Mouse (Mus musculus) ES-E14 (cell line): ENCODE results near the gene Mymx. TPM values are rescaled to one million over a fixed set of nuclear protein-coding genes. Genes with fewer than 3 reads are reported as not detected.

Experiments
- DNase-seq: peaks from one replicate; pipeline ENCODE4 v3.0.0-alpha.2; 2013; ENCODE audit warnings: low read depth, low spot score
- H3K27ac ChIP-seq: 2 replicates; pipeline ENCODE4 v1.5.1; 2012; ENCODE audit warnings: low read depth, mild to moderate bottlenecking, low read length, moderate library complexity, mixed read lengths; ENCODE audit not compliant: poor library complexity, insufficient read depth, severe bottlenecking
- H3K36me3 ChIP-seq: 2 replicates; pipeline ENCODE4 v1.6.1; 2012; ENCODE audit warnings: mild to moderate bottlenecking, low read length, moderate library complexity, mixed read lengths; ENCODE audit not compliant: control insufficient read depth, poor library complexity, insufficient read depth, severe bottlenecking
- H3K4me1 ChIP-seq, 2 experiments: fragments of 150-350 bp in 1 of 2; sonication (generic) in 1 of 2; 2 replicates each; pipeline ENCODE4 v1.6.1; 2012; ENCODE audit warnings: low read length in 2 of 2, mild to moderate bottlenecking in 1 of 2, mixed read lengths in 1 of 2; ENCODE audit not compliant: control insufficient read depth in 2 of 2, insufficient read depth in 2 of 2, poor library complexity in 1 of 2
- H3K4me3 ChIP-seq, 2 experiments: fragments of 150-350 bp in 1 of 2; sonication (generic) in 1 of 2; 2 replicates each; pipeline ENCODE4 v1.5.1; 2012; ENCODE audit warnings: low read length in 2 of 2, low read depth in 1 of 2, mild to moderate bottlenecking in 1 of 2, mixed read lengths in 1 of 2; ENCODE audit not compliant: insufficient read depth in 1 of 2, poor library complexity in 1 of 2, severe bottlenecking in 1 of 2
- H3K9ac ChIP-seq: 2 replicates; pipeline ENCODE4 v1.6.1; 2012; ENCODE audit warnings: low read depth, mild to moderate bottlenecking, low read length, mixed read lengths; ENCODE audit not compliant: poor library complexity, insufficient read depth, severe bottlenecking
- H3K9me3 ChIP-seq: fragments of 150-350 bp; sonication (generic); 2 replicates; pipeline ENCODE4 v1.6.1; 2012; ENCODE audit warnings: low read depth, mild to moderate bottlenecking, low read length; ENCODE audit not compliant: control insufficient read depth, insufficient read depth
- CHD2 ChIP-seq: IDR thresholded peaks from 2 replicates; pipeline ENCODE4 v1.6.1; 2014; ENCODE audit warnings: mild to moderate bottlenecking, low read depth, low read length, inconsistent platforms
- HCFC1 ChIP-seq: IDR thresholded peaks from 2 replicates; pipeline ENCODE4 v1.6.1; 2012; ENCODE audit warnings: low read length, inconsistent platforms, borderline replicate concordance; ENCODE audit not compliant: insufficient read depth
- MAFK ChIP-seq: IDR thresholded peaks from 2 replicates; pipeline ENCODE4 v1.6.1; 2014; ENCODE audit warnings: mild to moderate bottlenecking, low read depth, low read length, inconsistent platforms; ENCODE audit not compliant: insufficient read depth
- ZC3H11A ChIP-seq: IDR thresholded peaks from 2 replicates; pipeline ENCODE4 v1.6.1; 2012; ENCODE audit warnings: low read depth, mild to moderate bottlenecking, inconsistent platforms, low read length, borderline replicate concordance
- ZNF384 ChIP-seq: IDR thresholded peaks from 2 replicates; pipeline ENCODE4 v1.6.1; 2012; ENCODE audit warnings: low read depth, low read length, inconsistent platforms
- in situ Hi-C, 2 experiments: fragments of 600-800 bp; cut with MboI; formaldehyde crosslinking; loops; one replicate each; pipeline ENCODE4 v1.15.1; 2025; ENCODE audit warnings: low sequenced_read_pairs in 2 of 2, inconsistent platforms in 1 of 2; ENCODE audit not compliant: unreplicated experiment in 2 of 2
- total RNA-seq: library from RNA; depleted of rRNA; stranded (reverse); fragments of 300-350 nt; gene quantifications from 2 replicates; pipeline ENCODE4 v1.2.3, GENCODE M21; 2012

Mymx gene
- total RNA-seq, 1 experiment, result 66.0 TPM

GRCm38 (mm10) chr17:45600267-45600666, 1.6 kb downstream of the Mymx start:
- Histone ChIP-seq H3K9me3 (no peaks in the 10 kb centered on the region), H3K36me3 (0 out of 2 replicates have a peak, but pooled peaks cover 5% of the 10 kb centered on the region), H3K27ac (peak overlapping the region; percentile 83), H3K4me1 (peaks cover 7 to 15% of the 10 kb centered on the region in 2 experiments), H3K9ac (peak overlapping the region; percentile 79), H3K4me3 (peak overlapping the region; percentile 62 to 72)
- TF ChIP-seq CHD2 (no peak), MAFK (no peak), HCFC1 (no peak), ZC3H11A (no peak), ZNF384 (no peak)
- in situ Hi-C loops, result no loop called here
- DNase-seq, result no peak

GRCm38 (mm10) chr17:45599446-45600242, 2.3 kb downstream of the Mymx start, which contains the start of gene Slc29a1:
Gene Slc29a1, minus strand, starts transcription at chr17:45599606.
- Histone ChIP-seq H3K36me3 (0 out of 2 replicates have a peak, but pooled peaks cover 5% of the 10 kb centered on the region), H3K4me1 (peaks cover 7 to 15% of the 10 kb centered on the region in 2 experiments), H3K9me3 (no peaks in the 10 kb centered on the region), H3K4me3 (peak within 1 kb of the TSS; percentile 62 to 72), H3K27ac (peak within 1 kb of the TSS; percentile 83), H3K9ac (peak within 1 kb of the TSS; percentile 79)
- no peak for TF ChIP-seq CHD2
- TF ChIP-seq MAFK, result no peak
- no peak for TF ChIP-seq ZC3H11A
- no peak for TF ChIP-seq ZNF384
- in situ Hi-C loops, result no loop called here
- no peak for DNase-seq

GRCm38 (mm10) chr17:45598891-45599290, 3.0 kb downstream of the Mymx start:
- H3K36me3 ChIP-seq, result 0 out of 2 replicates have a peak, but pooled peaks cover 5% of the 10 kb centered on the region
- H3K4me3 ChIP-seq, result peak overlapping the region; percentile 62 to 72
- H3K4me1 ChIP-seq, result peaks cover 7 to 15% of the 10 kb centered on the region in 2 experiments
- no peak overlapping the region; the same call in 1 of the 2 replicates for H3K27ac ChIP-seq
- H3K9me3 ChIP-seq, result no peaks in the 10 kb centered on the region
- DNase-seq, result no peak
- H3K9ac ChIP-seq, result peak overlapping the region; percentile 79; the same call in 1 of the 2 replicates
- in situ Hi-C loops, result no loop called here
- TF ChIP-seq ZNF384, result no peak
- no peak for TF ChIP-seq ZC3H11A

GRCm38 (mm10) chr17:45598376-45598775, 3.5 kb downstream of the Mymx start:
- in situ Hi-C loops, result no loop called here
- Histone ChIP-seq H3K4me3 (peak overlapping the region in 1 of 2 experiments; percentile 62; a peak in 2 of 4 replicates), H3K4me1 (peaks cover 7 to 12% of the 10 kb centered on the region in 2 experiments), H3K9me3 (no peaks in the 10 kb centered on the region), H3K36me3 (0 out of 2 replicates have a peak, but pooled peaks cover 5% of the 10 kb centered on the region), H3K27ac (no peak overlapping the region; the same call in 1 of the 2 replicates), H3K9ac (no peak overlapping the region; the same call in 1 of the 2 replicates)
- DNase-seq, result no peak
- TF ChIP-seq ZNF384, result no peak
- no peak for TF ChIP-seq ZC3H11A
- no peak for TF ChIP-seq CHD2

GRCm38 (mm10) chr17:45597787-45598186, 4.1 kb downstream of the Mymx start:
- no peak overlapping the region for H3K4me3 ChIP-seq
- H3K9ac ChIP-seq, result no peak overlapping the region
- H3K27ac ChIP-seq, result no peak overlapping the region
- TF ChIP-seq ZNF384 (no peak), HCFC1 (no peak)
- no peak for DNase-seq
- H3K36me3 ChIP-seq, result peaks cover 8% of the 10 kb centered on the region; the same call in 1 of the 2 replicates
- in situ Hi-C loops, result no loop called here
- peaks cover 8 to 13% of the 10 kb centered on the region in 2 experiments for H3K4me1 ChIP-seq
- no peaks in the 10 kb centered on the region for H3K9me3 ChIP-seq
